Mouse (Mus musculus): ENCODE measurements at regions not wholly inside any gene's neighbourhood (a gene's known extent, or its start where the extent isn't known, plus 50 kb on each side); places are given as distances from the start of the nearest gene placed in this dataset.

DNA sequence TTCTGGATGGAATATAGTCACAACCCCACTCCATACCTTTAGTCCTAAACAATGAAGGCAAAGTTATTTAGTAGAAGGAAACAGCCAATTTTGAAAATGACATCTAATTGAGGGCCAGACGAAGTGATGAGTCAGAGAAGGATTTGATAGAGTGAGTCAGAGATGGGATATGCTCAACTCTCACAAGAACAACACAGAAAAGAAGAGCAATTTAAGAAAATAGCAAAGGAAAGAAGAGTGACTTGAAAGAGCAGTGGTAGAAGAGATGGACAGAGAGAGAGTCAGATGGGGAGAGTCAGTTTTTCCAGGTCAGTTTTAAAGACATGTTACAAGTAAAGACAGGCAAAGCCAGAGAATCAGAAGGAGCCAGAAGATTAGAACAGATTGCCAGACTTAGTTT is 758.6 kb upstream of the Msl3l2 start:
- TF ChIP-seq CTCF (IDR thresholded peaks at IDR 0.05; ENCODE audit: low read depth, low read length) (no peak), POLR2A (IDR thresholded peaks at IDR 0.05; ENCODE audit: extremely low read depth, insufficient read depth, low read length) (no peak)
